Mouse (Mus musculus): ENCODE measurements around the gene Med6.

DNA sequence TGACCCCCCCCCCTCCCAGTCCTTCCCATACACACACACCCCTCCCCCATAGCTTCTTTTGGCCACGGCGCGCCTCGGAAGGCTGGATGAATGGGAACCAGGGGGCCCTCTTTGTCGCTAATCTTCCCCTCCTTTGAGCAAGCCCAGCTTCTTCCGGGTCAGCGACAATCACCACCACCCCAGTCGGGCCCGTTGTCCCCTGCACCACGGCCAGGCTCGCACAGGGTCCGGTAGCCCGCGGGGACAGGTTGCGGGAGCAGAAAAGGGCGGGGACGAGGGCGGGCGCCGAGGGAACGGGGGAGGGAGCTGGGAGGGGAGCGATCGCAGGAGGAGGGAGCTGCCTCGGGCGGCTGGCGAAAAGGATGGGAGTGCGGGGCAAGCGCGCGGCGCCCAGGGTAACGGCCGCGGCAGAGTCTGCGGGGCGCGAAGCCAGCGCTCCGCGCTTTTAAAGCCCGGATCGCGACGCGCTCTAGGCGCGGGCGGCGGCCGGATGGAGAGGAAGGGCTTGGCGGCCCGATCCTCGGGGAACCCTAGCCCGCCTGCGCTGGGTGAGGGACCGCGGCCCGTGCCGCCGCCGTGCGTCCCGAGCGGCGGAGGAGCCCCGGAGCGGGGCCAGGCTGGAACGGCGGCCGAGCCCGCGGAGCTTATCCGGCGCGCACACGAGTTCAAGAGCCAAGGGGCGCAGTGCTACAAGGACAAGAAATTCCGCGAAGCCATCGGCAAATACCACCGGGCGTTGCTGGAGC is 36.3 kb upstream of the Med6 start, which contains the start of gene Ttc9:
- TF ChIP-seq CTCF (conservative IDR thresholded peaks at IDR 0.05; ENCODE audit: low read length) (no peak), POU5F1 (IDR thresholded peaks at IDR 0.05; ENCODE audit: borderline replicate concordance, low read length) (no peak)
